Mouse (Mus musculus) MEL-GATA-1-ER (cell line): ENCODE measurements at regions not wholly inside any gene's neighbourhood (a gene's known extent, or its start where the extent isn't known, plus 50 kb on each side); places are given as distances from the start of the nearest gene placed in this dataset.
"Not testable (repeated sequence)": the region's sequence is repeated elsewhere in the genome, so short reads cannot be mapped to it uniquely, and the experiment has no call there.

Source experiments
- DNase-seq: peaks from one replicate; pipeline ENCODE4 v3.0.0-alpha.2; 2012; ENCODE audit warnings: low read depth; ENCODE audit errors: extremely low read depth

- no peak for DNase-seq
Observed at GRCm38 (mm10) chrX:110269652-110270051, 544.4 kb upstream of the Pou3f4 start.

GRCm38 (mm10) chrX:110274277-110274676 is 539.8 kb upstream of the Pou3f4 start:
- not testable (repeated sequence) for DNase-seq

GRCm38 (mm10) chrX:110275390-110275789 is 538.7 kb upstream of the Pou3f4 start:
- no peak for DNase-seq

- DNase-seq: no peak
Observed at GRCm38 (mm10) chrX:110275830-110276229, 538.2 kb upstream of the Pou3f4 start.

GRCm38 (mm10) chrX:110279492-110280213 is 534.4 kb upstream of the Pou3f4 start:
- no peak for DNase-seq

- DNase-seq: peak; percentile 53
Observed at GRCm38 (mm10) chrX:110281389-110281872, 532.6 kb upstream of the Pou3f4 start.

GRCm38 (mm10) chrX:110281929-110282328 is 532.2 kb upstream of the Pou3f4 start:
- DNase-seq: no peak

- no peak for DNase-seq
Observed at GRCm38 (mm10) chrX:110289397-110289796, 524.7 kb upstream of the Pou3f4 start.

GRCm38 (mm10) chrX:110307645-110308044 is 506.4 kb upstream of the Pou3f4 start:
- no peak for DNase-seq

GRCm38 (mm10) chrX:110308810-110309209 is 505.3 kb upstream of the Pou3f4 start:
- DNase-seq: no peak

- no peak for DNase-seq
Observed at GRCm38 (mm10) chrX:110317825-110318769, 496.0 kb upstream of the Pou3f4 start.

GRCm38 (mm10) chrX:110320250-110320649 is 493.8 kb upstream of the Pou3f4 start:
- no peak for DNase-seq

- no peak for DNase-seq
Observed at GRCm38 (mm10) chrX:110334288-110334687, 479.8 kb upstream of the Pou3f4 start.

GRCm38 (mm10) chrX:110335013-110335412 is 479.1 kb upstream of the Pou3f4 start:
- no peak for DNase-seq
